Mouse (Mus musculus) C2C12 (cell line): ENCODE results near the gene Foxp1.

Experiments
- CEBPB ChIP-seq: IDR thresholded peaks from one replicate; pipeline ENCODE4 v1.6.1; 2011; ENCODE audit warnings: low read depth, mild to moderate bottlenecking, control low read depth, moderate library complexity
- CTCF ChIP-seq: IDR thresholded peaks from one replicate; pipeline ENCODE4 v1.5.1; 2011; ENCODE audit not compliant: control insufficient read depth, insufficient read depth, insufficient read length
- FOSL1 ChIP-seq: IDR thresholded peaks from one replicate; pipeline ENCODE4 v1.8.0; 2011; ENCODE audit warnings: mild to moderate bottlenecking, low read length; ENCODE audit not compliant: poor library complexity, insufficient read depth, severe bottlenecking
- MAX ChIP-seq: IDR thresholded peaks from one replicate; pipeline ENCODE4 v1.6.1; 2011; ENCODE audit warnings: mild to moderate bottlenecking, control low read depth
- MYOD1 ChIP-seq: IDR thresholded peaks from one replicate; pipeline ENCODE4 v1.6.1; 2011; ENCODE audit warnings: low read depth; ENCODE audit not compliant: control insufficient read depth, insufficient read length
- MYOG ChIP-seq: IDR thresholded peaks from one replicate; pipeline ENCODE4 v1.6.1; 2011; ENCODE audit not compliant: control insufficient read depth, insufficient read length; ENCODE audit errors: extremely low read depth
- USF1 ChIP-seq: IDR thresholded peaks from one replicate; pipeline ENCODE4 v1.6.1; 2011; ENCODE audit warnings: low read depth, mild to moderate bottlenecking, control low read depth, moderate library complexity

GRCm38 (mm10) chr6:99300235-99300634 lies 222.3 kb downstream of the Foxp1 start:
- TF ChIP-seq CTCF, result no peak
- no peak for TF ChIP-seq USF1
- no peak for TF ChIP-seq MYOD1
- TF ChIP-seq MAX, result no peak
- TF ChIP-seq FOSL1, result no peak
- no peak for TF ChIP-seq CEBPB
- no peak for TF ChIP-seq MYOG
